Mouse (Mus musculus) kidney, postnatal 0 days (tissue): ENCODE measurements around the gene Iffo1. TPM values are rescaled to one million over a fixed set of nuclear protein-coding genes. Genes with fewer than 3 reads are reported as not detected.

Experiments used
- ATAC-seq: fragments of 200-750 bp; cut with Nextera tagmentation; replicated peaks from 2 replicates; pipeline ENCODE4 v1.8.0; 2017; ENCODE audit warnings: low read depth, moderate number of reproducible peaks, moderate TSS enrichment, moderate library complexity; ENCODE audit not compliant: low FRiP score
- DNase-seq: peaks from one replicate; pipeline ENCODE4 v3.0.0-alpha.2; 2016; ENCODE audit warnings: low spot score
- H3K27ac ChIP-seq: fragments of 300-500 bp; sonication (generic); 2 replicates; pipeline ENCODE4 v1.5.1; 2014; ENCODE audit warnings: mild to moderate bottlenecking
- H3K27me3 ChIP-seq: fragments of 300-500 bp; sonication (generic); 2 replicates; pipeline ENCODE4 v1.6.1; 2014; ENCODE audit warnings: low read length, mixed read lengths; ENCODE audit not compliant: insufficient read depth
- H3K36me3 ChIP-seq: fragments of 300-500 bp; sonication (generic); 2 replicates; pipeline ENCODE4 v1.6.1; 2014; ENCODE audit warnings: low read length, mixed read lengths; ENCODE audit not compliant: insufficient read depth
- H3K4me1 ChIP-seq: fragments of 300-500 bp; sonication (generic); replicated peaks from 2 replicates; pipeline ENCODE4 v1.6.1; 2014; ENCODE audit warnings: antibody characterized with exemption, low read length, mixed read lengths; ENCODE audit not compliant: insufficient read depth
- H3K4me2 ChIP-seq: fragments of 300-500 bp; sonication (generic); 2 replicates; pipeline ENCODE4 v1.6.1; 2014; ENCODE audit warnings: mild to moderate bottlenecking, low read length, moderate library complexity, mixed read lengths
- H3K4me3 ChIP-seq: fragments of 300-500 bp; sonication (generic); replicated peaks from 2 replicates; pipeline ENCODE4 v1.5.1; 2014; ENCODE audit warnings: low read depth, low read length
- H3K9ac ChIP-seq: fragments of 300-500 bp; sonication (generic); 2 replicates; pipeline ENCODE4 v1.6.1; 2014; ENCODE audit warnings: low read depth, low read length
- H3K9me3 ChIP-seq: fragments of 300-500 bp; sonication (generic); replicated peaks from 2 replicates; pipeline ENCODE4 v1.6.1; 2016; ENCODE audit warnings: low read length, inconsistent platforms, mixed read lengths
- CTCF ChIP-seq: IDR thresholded peaks from 2 replicates; pipeline ENCODE4 v1.5.1; 2016; ENCODE audit warnings: antibody characterized with exemption, low read depth, mild to moderate bottlenecking, moderate library complexity
- WGBS: fragments of 180-500 bp; shearing (Covaris S2); extraction: QIAGEN DNeasy Blood & Tissue Kit; methylation state at CpG from one replicate; pipeline ENCODE4 v1.1.7; 2014; 5-methylcytosine and 5-hydroxymethylcytosine counted together
- polyA plus RNA-seq: library from polyadenylated mRNA; unstranded; fragments of >200 nt; fragmentation: Nextera tagmentation; extraction: Ambion mirVana; gene quantifications from 2 replicates; pipeline ENCODE4 v1.2.1, GENCODE M21; 2015

The Iffo1 gene
- polyA plus RNA-seq, 1 experiment from 2014 or later, result 8.1 TPM

GRCm38 (mm10) chr6:125163801-125164657, 19.0 kb downstream of the Iffo1 start:
- Histone ChIP-seq H3K27ac (peak overlapping the region; percentile 88), H3K4me3 (peak overlapping the region; percentile 86), H3K4me2 (peak overlapping the region; percentile 87), H3K27me3 (no peaks in the 10 kb centered on the region), H3K4me1 (peaks cover 29% of the 10 kb centered on the region), H3K36me3 (peaks cover 18% of the 10 kb centered on the region), H3K9me3 (no peaks in the 10 kb centered on the region), H3K9ac (peak overlapping the region; percentile 86)
- ATAC-seq, result no peak
- TF ChIP-seq CTCF, result no peak
- 2% methylated on average over 20 of the region's 20 CpGs for whole genome bisulfite sequencing
- peak; percentile 35 for DNase-seq

DNA sequence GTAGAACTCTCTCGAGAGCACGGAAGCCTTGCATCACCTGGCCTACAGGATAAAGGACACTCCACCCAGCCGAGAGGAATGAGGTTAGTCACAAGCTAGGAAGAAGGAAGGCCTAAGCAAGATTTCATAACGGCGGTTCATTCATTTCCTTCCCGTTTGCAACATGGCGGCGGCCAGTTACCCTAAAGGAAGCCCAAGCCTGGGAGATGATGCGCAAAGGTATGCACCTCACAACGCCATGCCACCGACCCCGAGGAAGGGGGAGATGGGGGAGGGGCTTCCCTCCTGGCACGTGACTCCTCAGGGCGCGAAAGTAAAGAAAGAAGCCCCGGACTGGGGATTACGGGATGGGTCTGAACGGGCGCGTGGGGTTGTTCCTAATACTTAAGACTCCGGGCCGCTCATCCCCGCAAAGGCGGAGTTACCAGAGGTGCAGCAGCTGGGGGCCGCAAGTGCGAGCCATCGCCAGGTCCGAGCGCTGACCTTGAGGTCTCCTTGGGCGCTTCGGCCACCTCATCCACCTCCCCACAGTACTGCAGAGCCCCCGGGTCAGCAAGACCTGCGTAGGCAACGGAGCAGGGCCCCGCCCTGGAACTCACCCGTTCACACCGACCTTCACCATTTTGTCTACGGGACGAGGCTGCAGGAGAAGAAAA, 19.8 kb downstream of the Iffo1 start:
- H3K36me3 ChIP-seq, result peaks cover 23% of the 10 kb centered on the region
- H3K4me1 ChIP-seq, result peaks cover 29% of the 10 kb centered on the region
- TF ChIP-seq CTCF, result no peak
- peak overlapping the region; percentile 88 for H3K27ac ChIP-seq
- peak; percentile 18 for ATAC-seq
- peak overlapping the region; percentile 86 for H3K9ac ChIP-seq
- H3K4me3 ChIP-seq, result peak overlapping the region; percentile 86
- under 1% methylated on average over 38 of the region's 39 CpGs for WGBS
- H3K4me2 ChIP-seq, result peak overlapping the region; percentile 87
- H3K9me3 ChIP-seq, result no peaks in the 10 kb centered on the region
- DNase-seq, result peak; percentile 87
- no peaks in the 10 kb centered on the region for H3K27me3 ChIP-seq

GRCm38 (mm10) chr6:125165328-125165891, 20.4 kb downstream of the Iffo1 start:
- WGBS, result 1% methylated on average over 36 of the region's 36 CpGs
- Histone ChIP-seq H3K27me3 (no peaks in the 10 kb centered on the region), H3K9me3 (no peaks in the 10 kb centered on the region), H3K4me2 (peak overlapping the region; percentile 87), H3K4me1 (peaks cover 29% of the 10 kb centered on the region), H3K36me3 (peaks cover 23% of the 10 kb centered on the region), H3K4me3 (peak overlapping the region; percentile 86), H3K27ac (peak overlapping the region; percentile 89), H3K9ac (peak overlapping the region; percentile 86)
- ATAC-seq (peak; percentile 87), DNase-seq (peak; percentile 98)
- no peak for TF ChIP-seq CTCF

GRCm38 (mm10) chr6:125166051-125166751, 21.2 kb downstream of the Iffo1 start, which contains the start of gene Gapdh:
Gene Gapdh (minus strand): TSS chr6:125166467.
- Histone ChIP-seq H3K36me3 (peaks cover 30% of the 10 kb centered on the region), H3K27ac (peak within 1 kb of the TSS; percentile 89), H3K9me3 (no peaks in the 10 kb centered on the region), H3K9ac (peak within 1 kb of the TSS; percentile 86), H3K4me3 (peak within 1 kb of the TSS; percentile 86), H3K4me1 (peaks cover 25% of the 10 kb centered on the region), H3K27me3 (no peaks in the 10 kb centered on the region), H3K4me2 (peak within 1 kb of the TSS; percentile 87)
- WGBS, result under 1% methylated on average over 18 of the region's 18 CpGs
- no peak for TF ChIP-seq CTCF
- ATAC-seq (peak; percentile 73), DNase-seq (peak; percentile 79)

DNA sequence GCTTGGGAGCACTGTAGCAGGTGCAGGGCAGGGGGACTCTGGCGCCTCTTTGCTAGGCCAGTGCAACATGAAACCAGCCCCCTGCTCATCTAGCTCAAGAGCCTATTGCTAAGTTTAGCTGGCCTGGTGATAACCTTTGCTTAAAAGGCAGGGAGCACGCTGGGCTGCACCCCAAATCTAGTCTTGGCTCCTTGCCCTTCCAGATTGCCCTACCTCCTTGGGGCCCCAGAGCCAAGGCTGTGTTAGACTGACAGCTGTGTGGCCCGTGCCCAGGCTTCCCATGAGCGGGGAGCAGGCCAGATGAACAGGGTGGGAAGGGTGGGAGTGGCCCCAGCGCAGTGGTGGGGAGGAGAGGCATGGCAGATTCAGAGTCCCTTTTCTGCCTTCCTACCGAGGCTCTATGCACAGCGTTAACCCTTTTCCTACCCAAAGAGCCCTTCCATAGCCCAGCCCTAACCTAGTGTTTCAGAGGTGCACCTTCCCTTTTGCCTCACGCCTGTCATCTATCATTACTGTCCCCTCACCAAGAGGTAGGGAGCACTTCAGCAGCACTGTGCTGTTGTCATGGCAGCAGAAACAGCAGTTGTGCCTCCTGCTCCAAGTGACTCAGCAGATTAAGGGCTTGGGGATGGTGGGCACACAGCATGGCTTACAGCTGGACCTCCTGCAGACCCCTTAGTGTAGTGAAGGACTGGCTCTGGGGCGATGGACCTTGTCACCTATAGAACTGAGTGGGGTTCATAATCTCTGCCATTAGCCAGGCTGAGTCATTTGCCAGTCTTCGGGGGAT, 22.0 kb downstream of the Iffo1 start:
- Histone ChIP-seq H3K9ac (peak overlapping the region; percentile 86; the same call in 1 of the 2 replicates), H3K4me3 (peak overlapping the region; percentile 86), H3K27me3 (no peaks in the 10 kb centered on the region), H3K4me1 (peaks cover 25% of the 10 kb centered on the region), H3K9me3 (no peaks in the 10 kb centered on the region), H3K36me3 (peaks cover 34% of the 10 kb centered on the region), H3K27ac (peak overlapping the region; percentile 89), H3K4me2 (peak overlapping the region; percentile 65)
- TF ChIP-seq CTCF, result no peak
- ATAC-seq, result 0 out of 2 replicates have a peak, but pooled peaks have one; percentile 1
- DNase-seq, result peak; percentile 17
- WGBS, result 20% methylated on average over 10 of the region's 10 CpGs
